Comparison of ENCODE assay signal across 9 mouse cellular contexts in the genomic region with DNA sequence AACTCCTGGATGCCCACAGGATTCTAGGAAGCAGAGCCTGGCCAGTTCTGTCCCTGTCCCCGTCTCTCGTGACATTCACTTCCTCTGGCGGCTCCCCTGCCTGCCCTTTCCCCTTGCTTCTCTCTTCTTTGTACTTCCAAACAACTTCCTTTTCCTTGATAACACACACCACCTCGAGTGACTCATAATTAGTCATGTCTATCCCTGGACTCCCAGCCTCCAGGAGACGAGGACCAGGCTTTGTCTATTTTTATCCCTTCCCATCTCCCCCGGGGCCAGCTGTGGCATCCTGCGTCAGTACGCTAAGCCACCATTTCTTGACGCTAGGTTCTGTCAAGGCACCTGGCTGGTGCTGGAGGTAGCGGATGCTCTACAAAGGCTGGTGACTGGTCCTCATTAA. TPM values are rescaled to one million over a fixed set of nuclear protein-coding genes. Genes with fewer than 3 reads are reported as not detected.
DNase-seq lines count a peak whose midpoint lies in the region; ATAC-seq lines count a peak whose summit lies in the region.
"Had no signal": no experiment of that assay in that cellular context is flagged by ENCODE, and none has a peak within 500 bp of the region (broad histone marks: within the 10 kb centered on the region; RNA-seq: fewer than 3 reads in every experiment).

No protein-coding gene starts in this region.

- peak; percentile 66 for DNase-seq in right cerebral cortex, adult 18-20 months
- DNase-seq in right cerebral cortex, postnatal 10 days (ENCODE audit: low spot score in 2 of 2): no peak
- peak; percentile 37 for DNase-seq in embryo, embryonic 10.5 days (ENCODE audit: low spot score)
- no peak for DNase-seq in cerebellum, adult 11-12 months
- DNase-seq in urinary bladder, postnatal 25 days (ENCODE audit: low spot score): no peak
- no peak for DNase-seq in thymus, postnatal 4 days
- DNase-seq: liver, embryonic 13.5 days had no signal

- no peak overlapping the region for H3K9ac ChIP-seq in intestine, embryonic 16.5 days (ENCODE audit: low read depth, low read length)
- H3K9ac ChIP-seq: liver, embryonic 13.5 days had no signal

- no peak overlapping the region for H3K4me3 ChIP-seq in intestine, embryonic 16.5 days (ENCODE audit: low read length)
- peak overlapping the region; percentile 87 for H3K4me3 ChIP-seq in megakaryocyte, embryonic 14.5 days (replicated peaks)
- H3K4me3 ChIP-seq: liver, embryonic 13.5 days had no signal

- H3K27me3 ChIP-seq in intestine, embryonic 16.5 days (replicated peaks; ENCODE audit: control insufficient read depth, insufficient read depth, low read length): no peaks in the 10 kb centered on the region
- H3K27me3 ChIP-seq in megakaryocyte, embryonic 14.5 days (replicated peaks): no peaks in the 10 kb centered on the region
- H3K27me3 ChIP-seq: liver, embryonic 13.5 days had no signal

- H3K27ac ChIP-seq in intestine, embryonic 16.5 days (ENCODE audit: low read length): peak overlapping the region; percentile 53; the same call in 1 of the 2 replicates

- ATAC-seq in intestine, embryonic 16.5 days: peak; percentile 42

- no peaks in the 10 kb centered on the region for H3K36me3 ChIP-seq in intestine, embryonic 16.5 days (ENCODE audit: control insufficient read depth, insufficient read depth, low read length)
- H3K36me3 ChIP-seq in megakaryocyte, embryonic 14.5 days (replicated peaks; ENCODE audit: low read length): peaks cover 4% of the 10 kb centered on the region
- H3K36me3 ChIP-seq: liver, embryonic 13.5 days had no signal

- 17% methylated on average over 10 of the region's 10 CpGs for WGBS in intestine, embryonic 16.5 days

- no peaks in the 10 kb centered on the region for H3K9me3 ChIP-seq in intestine, embryonic 16.5 days (ENCODE audit: control insufficient read depth, low read length)
- no peaks in the 10 kb centered on the region; the same call in 1 of the 2 replicates for H3K9me3 ChIP-seq in megakaryocyte, embryonic 14.5 days
- H3K9me3 ChIP-seq: liver, embryonic 13.5 days had no signal

- H3K4me1 ChIP-seq in intestine, embryonic 16.5 days (ENCODE audit: control insufficient read depth, insufficient read depth, low read length): peaks cover 26% of the 10 kb centered on the region
- peaks cover 76% of the 10 kb centered on the region for H3K4me1 ChIP-seq in megakaryocyte, embryonic 14.5 days

- H3K4me2 ChIP-seq in intestine, embryonic 16.5 days (ENCODE audit: low read depth, low read length): peak overlapping the region; percentile 24
- H3K4me2 ChIP-seq: liver, embryonic 13.5 days had no signal

RNA-seq across cellular contexts. Expression of gene Bicral, which starts 15.9 kb away (rescaled TPM):
- polyA plus RNA-seq in intestine, embryonic 16.5 days (2015; fragmentation: Nextera tagmentation; extraction: Ambion mirVana): 3.0 TPM in 2 replicates
- 0.62 and 1.8 TPM in 2 replicates for polyA plus RNA-seq in megakaryocyte, embryonic 14.5 days (2012; ENCODE audit: insufficient read depth, low replicate concordance)

RNA-seq across cellular contexts. Expression of gene Tbcc, which starts 16.4 kb away (rescaled TPM):
- 31.8 and 35.8 TPM in 2 replicates for polyA plus RNA-seq in intestine, embryonic 16.5 days (2015; fragmentation: Nextera tagmentation; extraction: Ambion mirVana)
- polyA plus RNA-seq in megakaryocyte, embryonic 14.5 days (2012; ENCODE audit: insufficient read depth, low replicate concordance): 23.7 and 40.2 TPM in 2 replicates

RNA-seq across cellular contexts. Expression of gene Prph2, which starts 36.1 kb away (rescaled TPM):
- polyA plus RNA-seq in intestine, embryonic 16.5 days (2015; fragmentation: Nextera tagmentation; extraction: Ambion mirVana): not detected in 2 replicates
- polyA plus RNA-seq in megakaryocyte, embryonic 14.5 days (2012; ENCODE audit: insufficient read depth, low replicate concordance): 0.13 TPM in 1 of 2 replicates, not detected in the other
- polyA plus RNA-seq: liver, embryonic 13.5 days had no signal

Comparison
In these comparisons a context has a peak if more than half of its experiments do, and no peak if none do; other contexts are left out.
1. DNase-seq: peak in right cerebral cortex, adult 18-20 months (single experiment) and embryo, embryonic 10.5 days (single experiment); none in right cerebral cortex, postnatal 10 days (0 of 2), cerebellum, adult 11-12 months (single experiment), urinary bladder, postnatal 25 days (single experiment) and thymus, postnatal 4 days (single experiment).